Mouse (Mus musculus): ENCODE results near the gene Thegl. TPM values are rescaled to one million over a fixed set of nuclear protein-coding genes. Genes with fewer than 3 reads are reported as not detected.

Thegl gene
- polyA plus RNA-seq, 1 experiment from 2014 or later, result 0.14 TPM

GRCm38 (mm10) chr5:77080761-77081160 lies 64.9 kb downstream of the Thegl start:
- Histone ChIP-seq H3K4me2 (ENCODE audit: low read length) (no peak overlapping the region), H3K4me1 (replicated peaks; ENCODE audit: insufficient read depth, low read length) (no peaks in the 10 kb centered on the region), H3K27ac (no peak overlapping the region), H3K9me3 (replicated peaks; ENCODE audit: low read length) (no peaks in the 10 kb centered on the region), H3K4me3 (replicated peaks; ENCODE audit: low read depth, low read length) (no peak overlapping the region), H3K27me3 (ENCODE audit: insufficient read depth, low read length) (no peaks in the 10 kb centered on the region), H3K9ac (ENCODE audit: low read depth, low read length) (no peak overlapping the region), H3K36me3 (ENCODE audit: insufficient read depth, low read length) (no peaks in the 10 kb centered on the region)
- ATAC-seq (replicated peaks; ENCODE audit: low FRiP score, low read depth), result no peak
- no peak for DNase-seq (ENCODE audit: low spot score)
- WGBS, result 80% methylated on average over 4 of the region's 4 CpGs
- no peak for TF ChIP-seq CTCF (IDR thresholded peaks at IDR 0.05; ENCODE audit: low read depth)

GRCm38 (mm10) chr5:77082735-77083134 lies 66.9 kb downstream of the Thegl start:
- no peak for DNase-seq (ENCODE audit: low spot score)
- H3K4me1 ChIP-seq (replicated peaks; ENCODE audit: insufficient read depth, low read length), result no peaks in the 10 kb centered on the region
- ATAC-seq (replicated peaks; ENCODE audit: low FRiP score, low read depth), result no peak
- H3K27ac ChIP-seq, result no peak overlapping the region
- WGBS, result 71% methylated on average over 7 of the region's 7 CpGs
- no peaks in the 10 kb centered on the region for H3K27me3 ChIP-seq (ENCODE audit: insufficient read depth, low read length)
- H3K4me2 ChIP-seq (ENCODE audit: low read length), result no peak overlapping the region
- H3K9ac ChIP-seq (ENCODE audit: low read depth, low read length), result no peak overlapping the region
- no peaks in the 10 kb centered on the region for H3K36me3 ChIP-seq (ENCODE audit: insufficient read depth, low read length)
- no peak overlapping the region for H3K4me3 ChIP-seq (replicated peaks; ENCODE audit: low read depth, low read length)
- H3K9me3 ChIP-seq (replicated peaks; ENCODE audit: low read length), result no peaks in the 10 kb centered on the region
- TF ChIP-seq CTCF (IDR thresholded peaks at IDR 0.05; ENCODE audit: low read depth), result no peak

- no peak for TF ChIP-seq CTCF (IDR thresholded peaks at IDR 0.05; ENCODE audit: low read depth)
- H3K9ac ChIP-seq (ENCODE audit: low read depth, low read length), result no peak overlapping the region
- no peak for DNase-seq (ENCODE audit: low spot score)
- no peaks in the 10 kb centered on the region for H3K36me3 ChIP-seq (ENCODE audit: insufficient read depth, low read length)
- no peaks in the 10 kb centered on the region for H3K27me3 ChIP-seq (ENCODE audit: insufficient read depth, low read length)
- no peaks in the 10 kb centered on the region for H3K9me3 ChIP-seq (replicated peaks; ENCODE audit: low read length)
- H3K4me2 ChIP-seq (ENCODE audit: low read length), result no peak overlapping the region
- WGBS, result 89% methylated on average over 4 of the region's 4 CpGs
- no peak overlapping the region for H3K4me3 ChIP-seq (replicated peaks; ENCODE audit: low read depth, low read length)
- ATAC-seq (replicated peaks; ENCODE audit: low FRiP score, low read depth), result no peak
- H3K27ac ChIP-seq, result no peak overlapping the region
- no peaks in the 10 kb centered on the region for H3K4me1 ChIP-seq (replicated peaks; ENCODE audit: insufficient read depth, low read length)
Measured at GRCm38 (mm10) chr5:77084418-77084817, 68.6 kb downstream of the Thegl start.

GRCm38 (mm10) chr5:77085753-77086450 lies 70.1 kb downstream of the Thegl start:
- Histone ChIP-seq H3K27me3 (ENCODE audit: insufficient read depth, low read length) (no peaks in the 10 kb centered on the region), H3K9me3 (replicated peaks; ENCODE audit: low read length) (no peaks in the 10 kb centered on the region), H3K4me3 (replicated peaks; ENCODE audit: low read depth, low read length) (no peak overlapping the region), H3K4me2 (ENCODE audit: low read length) (no peak overlapping the region), H3K36me3 (ENCODE audit: insufficient read depth, low read length) (no peaks in the 10 kb centered on the region), H3K4me1 (replicated peaks; ENCODE audit: insufficient read depth, low read length) (no peaks in the 10 kb centered on the region), H3K9ac (ENCODE audit: low read depth, low read length) (no peak overlapping the region), H3K27ac (no peak overlapping the region)
- no peak for DNase-seq (ENCODE audit: low spot score)
- no peak for ATAC-seq (replicated peaks; ENCODE audit: low FRiP score, low read depth)
- TF ChIP-seq CTCF (IDR thresholded peaks at IDR 0.05; ENCODE audit: low read depth), result no peak
- 84% methylated on average over 10 of the region's 10 CpGs for WGBS

- Histone ChIP-seq H3K4me1 (replicated peaks; ENCODE audit: insufficient read depth, low read length) (no peaks in the 10 kb centered on the region), H3K36me3 (ENCODE audit: insufficient read depth, low read length) (no peaks in the 10 kb centered on the region), H3K9ac (ENCODE audit: low read depth, low read length) (no peak overlapping the region), H3K27me3 (ENCODE audit: insufficient read depth, low read length) (no peaks in the 10 kb centered on the region), H3K27ac (no peak overlapping the region), H3K4me3 (replicated peaks; ENCODE audit: low read depth, low read length) (no peak overlapping the region), H3K9me3 (replicated peaks; ENCODE audit: low read length) (no peaks in the 10 kb centered on the region), H3K4me2 (ENCODE audit: low read length) (no peak overlapping the region)
- WGBS, result 90% methylated on average over 7 of the region's 7 CpGs
- ATAC-seq (replicated peaks; ENCODE audit: low FRiP score, low read depth) (no peak), DNase-seq (ENCODE audit: low spot score) (no peak)
- no peak for TF ChIP-seq CTCF (IDR thresholded peaks at IDR 0.05; ENCODE audit: low read depth)
Measured at GRCm38 (mm10) chr5:77086541-77086940, 70.7 kb downstream of the Thegl start.

- 67% methylated on average over 3 of the region's 3 CpGs for WGBS
Measured at GRCm38 (mm10) chr5:77087122-77087521, 71.3 kb downstream of the Thegl start.

GRCm38 (mm10) chr5:77089294-77089693 lies 73.5 kb downstream of the Thegl start:
- H3K36me3 ChIP-seq (ENCODE audit: insufficient read depth, low read length), result no peaks in the 10 kb centered on the region
- peak; percentile 60 for DNase-seq (ENCODE audit: low spot score)

More at GRCm38 (mm10) chr5:77087122-77087521, 71.3 kb downstream of the Thegl start:
- no peak overlapping the region for H3K4me3 ChIP-seq (replicated peaks; ENCODE audit: low read depth, low read length)
- H3K9me3 ChIP-seq (replicated peaks; ENCODE audit: low read length), result no peaks in the 10 kb centered on the region
- H3K4me2 ChIP-seq (ENCODE audit: low read length), result no peak overlapping the region
- no peak overlapping the region for H3K27ac ChIP-seq
- H3K9ac ChIP-seq (ENCODE audit: low read depth, low read length), result no peak overlapping the region
- H3K36me3 ChIP-seq (ENCODE audit: insufficient read depth, low read length), result no peaks in the 10 kb centered on the region
- ATAC-seq (replicated peaks; ENCODE audit: low FRiP score, low read depth), result no peak
- DNase-seq (ENCODE audit: low spot score), result no peak
- no peaks in the 10 kb centered on the region for H3K27me3 ChIP-seq (ENCODE audit: insufficient read depth, low read length)
- no peaks in the 10 kb centered on the region for H3K4me1 ChIP-seq (replicated peaks; ENCODE audit: insufficient read depth, low read length)
- TF ChIP-seq CTCF (IDR thresholded peaks at IDR 0.05; ENCODE audit: low read depth), result no peak

More at GRCm38 (mm10) chr5:77089294-77089693, 73.5 kb downstream of the Thegl start:
- H3K27ac ChIP-seq, result no peak overlapping the region
- no peaks in the 10 kb centered on the region; the same call in 1 of the 2 replicates for H3K27me3 ChIP-seq (ENCODE audit: insufficient read depth, low read length)
- 39% methylated on average over 1 of the region's 1 CpGs for WGBS
- TF ChIP-seq CTCF (IDR thresholded peaks at IDR 0.05; ENCODE audit: low read depth), result peak; percentile 83
- ATAC-seq (replicated peaks; ENCODE audit: low FRiP score, low read depth), result no peak
- H3K4me3 ChIP-seq (replicated peaks; ENCODE audit: low read depth, low read length), result no peak overlapping the region
- no peak overlapping the region for H3K9ac ChIP-seq (ENCODE audit: low read depth, low read length)
- no peak overlapping the region for H3K4me2 ChIP-seq (ENCODE audit: low read length)
- H3K4me1 ChIP-seq (replicated peaks; ENCODE audit: insufficient read depth, low read length), result no peaks in the 10 kb centered on the region
- no peaks in the 10 kb centered on the region for H3K9me3 ChIP-seq (replicated peaks; ENCODE audit: low read length)

Measured in kidney, postnatal 0 days (tissue).